Comparison of ENCODE assay signal across 17 mouse cellular contexts in genomic region chr12:101764870-101765269, GRCm38 (mm10). TPM values are rescaled to one million over a fixed set of nuclear protein-coding genes. Genes with fewer than 3 reads are reported as not detected.
"Had no signal": no experiment of that assay in that cellular context is flagged by ENCODE, and none has a peak within 500 bp of the region (broad histone marks: within the 10 kb centered on the region; RNA-seq: fewer than 3 reads in every experiment).

No protein-coding gene starts in this region.

- H3K4me1 ChIP-seq: liver, embryonic 12.5 days; liver, embryonic 15.5 days had no signal

- ATAC-seq: inflammation-experienced regulatory T-cells, adult 6 months; liver, embryonic 12.5 days had no signal

- H3K9me3 ChIP-seq: limb, embryonic 13.5 days; liver, embryonic 12.5 days; liver, embryonic 15.5 days had no signal

- H3K9ac ChIP-seq: limb, embryonic 13.5 days; liver, embryonic 12.5 days; liver, embryonic 15.5 days had no signal

- H3K27me3 ChIP-seq: limb, embryonic 13.5 days; liver, embryonic 12.5 days; liver, embryonic 15.5 days had no signal

- H3K27ac ChIP-seq: limb, embryonic 13.5 days; liver, embryonic 12.5 days; liver, embryonic 15.5 days had no signal

- H3K4me3 ChIP-seq: limb, embryonic 13.5 days; liver, embryonic 12.5 days; liver, embryonic 15.5 days had no signal

- H3K4me2 ChIP-seq: limb, embryonic 13.5 days; liver, embryonic 12.5 days; liver, embryonic 15.5 days; midbrain, embryonic 11.5 days had no signal

- H3K36me3 ChIP-seq: liver, embryonic 12.5 days; liver, embryonic 15.5 days had no signal

- DNase-seq: kidney, adult 18-20 months; kidney, adult 9 months; kidney, postnatal 14 days; kidney, postnatal 4 days; left cerebral cortex, postnatal 4 days; liver; lung, adult 2 months; lung, postnatal 10 days; lung, postnatal 4 days; midbrain, embryonic 14.5 days; thymus, postnatal 25 days had no signal

RNA-seq across cellular contexts. Expression of gene Tc2n, which starts 46.5 kb away (rescaled TPM):
- polyA plus RNA-seq: neural tube, embryonic 11.5 days had no signal

RNA-seq across cellular contexts. Expression of gene Fbln5, which starts 54.0 kb away (rescaled TPM):
- polyA plus RNA-seq: inflammation-experienced regulatory T-cells, adult 6 months had no signal
